Mouse (Mus musculus) forebrain, embryonic 11.5 days (tissue): ENCODE results near the gene Ccdc74a. TPM values are rescaled to one million over a fixed set of nuclear protein-coding genes. Genes with fewer than 3 reads are reported as not detected.
"Not testable (repeated sequence)": the region's sequence is repeated elsewhere in the genome, so short reads cannot be mapped to it uniquely, and the experiment has no call there.

ENCODE experiments used
- ATAC-seq: fragments of 200-750 bp; cut with Nextera tagmentation; replicated peaks from 2 replicates; pipeline ENCODE4 v1.8.0; 2017; ENCODE audit warnings: moderate TSS enrichment; ENCODE audit not compliant: low FRiP score
- DNase-seq: peaks from one replicate; pipeline ENCODE4 v3.0.0-alpha.2; 2017; ENCODE audit warnings: low spot score
- H3K27ac ChIP-seq: fragments of 300-500 bp; sonication (generic); 2 replicates; pipeline ENCODE4 v1.5.1; 2014; ENCODE audit warnings: low read depth, low read length
- H3K27me3 ChIP-seq: fragments of 300-500 bp; sonication (generic); 2 replicates; pipeline ENCODE4 v1.6.1; 2014; ENCODE audit warnings: mild to moderate bottlenecking, low read length, mixed read lengths; ENCODE audit not compliant: control insufficient read depth, insufficient read depth
- H3K36me3 ChIP-seq: fragments of 300-500 bp; sonication (generic); 2 replicates; pipeline ENCODE4 v1.6.1; 2014; ENCODE audit warnings: mild to moderate bottlenecking, low read length, moderate library complexity, mixed read lengths; ENCODE audit not compliant: control insufficient read depth, insufficient read depth
- H3K4me1 ChIP-seq: fragments of 300-500 bp; sonication (generic); replicated peaks from 2 replicates; pipeline ENCODE4 v1.6.1; 2014; ENCODE audit warnings: low read length, mixed read lengths; ENCODE audit not compliant: control insufficient read depth, insufficient read depth
- H3K4me2 ChIP-seq: fragments of 300-500 bp; sonication (generic); 2 replicates; pipeline ENCODE4 v1.6.1; 2014; ENCODE audit warnings: low read depth, mild to moderate bottlenecking, low read length, moderate library complexity, mixed read lengths; ENCODE audit not compliant: severe bottlenecking
- H3K4me3 ChIP-seq: fragments of 300-500 bp; sonication (generic); 2 replicates; pipeline ENCODE4 v1.5.1; 2014; ENCODE audit warnings: low read depth, low read length
- H3K9ac ChIP-seq: fragments of 300-500 bp; sonication (generic); 2 replicates; pipeline ENCODE4 v1.6.1; 2014; ENCODE audit warnings: low read length
- H3K9me3 ChIP-seq: fragments of 300-500 bp; sonication (generic); 2 replicates; pipeline ENCODE4 v1.6.1; 2016; ENCODE audit warnings: low read length, mixed read lengths; ENCODE audit not compliant: control insufficient read depth
- WGBS: fragments of 180-500 bp; shearing (Covaris S2); extraction: QIAGEN DNeasy Blood & Tissue Kit; methylation state at CpG from one replicate; pipeline ENCODE4 v1.1.7; 2014; 5-methylcytosine and 5-hydroxymethylcytosine counted together
- polyA plus RNA-seq: library from polyadenylated mRNA; unstranded; fragments of >200 nt; fragmentation: Nextera tagmentation; extraction: Ambion mirVana; gene quantifications from 2 replicates; pipeline ENCODE4 v1.2.1, GENCODE M21; 2014

Ccdc74a gene
- polyA plus RNA-seq, result 5.3 and 7.9 TPM in 2 replicates

GRCm38 (mm10) chr16:17646310-17647114 lies at the start of gene Ccdc74a:
Gene Ccdc74a, plus strand, starts transcription at chr16:17646470.
- Histone ChIP-seq H3K9ac (peak within 1 kb of the TSS; percentile 68), H3K27me3 (no peaks in the 10 kb centered on the region), H3K36me3 (peaks cover 2% of the 10 kb centered on the region), H3K27ac (no peak within 1 kb of the TSS), H3K4me1 (peaks cover 9% of the 10 kb centered on the region), H3K9me3 (no peaks in the 10 kb centered on the region), H3K4me2 (peak within 1 kb of the TSS; percentile 97), H3K4me3 (peak within 1 kb of the TSS; percentile 48)
- 2% methylated on average over 64 of the region's 65 CpGs for WGBS
- ATAC-seq (peak; percentile 97), DNase-seq (peak; percentile 91)

GRCm38 (mm10) chr16:17600944-17601562 lies 45.2 kb upstream of the Ccdc74a start:
- Histone ChIP-seq H3K9ac (no peak overlapping the region), H3K27ac (no peak overlapping the region), H3K27me3 (no peaks in the 10 kb centered on the region), H3K4me1 (no peaks in the 10 kb centered on the region), H3K4me2 (no peak overlapping the region), H3K36me3 (no peaks in the 10 kb centered on the region), H3K9me3 (no peaks in the 10 kb centered on the region), H3K4me3 (no peak overlapping the region)
- ATAC-seq, result no peak
- WGBS, result 76% methylated on average over 3 of the region's 3 CpGs
- no peak for DNase-seq

- Histone ChIP-seq H3K4me1 (no peaks in the 10 kb centered on the region), H3K36me3 (no peaks in the 10 kb centered on the region), H3K9ac (no peak overlapping the region), H3K27ac (no peak overlapping the region), H3K27me3 (no peaks in the 10 kb centered on the region), H3K4me3 (no peak overlapping the region), H3K9me3 (no peaks in the 10 kb centered on the region), H3K4me2 (no peak overlapping the region)
- ATAC-seq (no peak), DNase-seq (no peak)
- WGBS, result 62% methylated on average over 4 of the region's 4 CpGs
Observed at GRCm38 (mm10) chr16:17604941-17605340, 41.3 kb upstream of the Ccdc74a start.

- Histone ChIP-seq H3K36me3 (no peaks in the 10 kb centered on the region), H3K4me2 (no peak overlapping the region), H3K4me3 (no peak overlapping the region), H3K9me3 (no peaks in the 10 kb centered on the region), H3K9ac (no peak overlapping the region), H3K27me3 (no peaks in the 10 kb centered on the region), H3K27ac (no peak overlapping the region), H3K4me1 (no peaks in the 10 kb centered on the region)
- DNase-seq (no peak), ATAC-seq (no peak)
- 74% methylated on average over 5 of the region's 5 CpGs for WGBS
Observed at GRCm38 (mm10) chr16:17605684-17606083, 40.6 kb upstream of the Ccdc74a start.

GRCm38 (mm10) chr16:17611383-17611782 lies 34.9 kb upstream of the Ccdc74a start:
- H3K27me3 ChIP-seq, result no peaks in the 10 kb centered on the region
- H3K36me3 ChIP-seq, result no peaks in the 10 kb centered on the region
- H3K27ac ChIP-seq, result no peak overlapping the region
- no peak overlapping the region for H3K9ac ChIP-seq
- no peak for ATAC-seq
- no peak overlapping the region for H3K4me2 ChIP-seq
- H3K4me3 ChIP-seq, result no peak overlapping the region
- no peaks in the 10 kb centered on the region for H3K4me1 ChIP-seq
- WGBS, result 88% methylated on average over 4 of the region's 4 CpGs
- no peaks in the 10 kb centered on the region for H3K9me3 ChIP-seq
- DNase-seq, result no peak

- not testable (repeated sequence) for H3K27me3 ChIP-seq, DNase-seq, H3K9me3 ChIP-seq, H3K4me1 ChIP-seq, H3K9ac ChIP-seq, H3K4me3 ChIP-seq, ATAC-seq, H3K4me2 ChIP-seq, H3K27ac ChIP-seq, H3K36me3 ChIP-seq
- 93% methylated on average over 6 of the region's 6 CpGs for WGBS
Observed at GRCm38 (mm10) chr16:17614740-17615139, 31.5 kb upstream of the Ccdc74a start.

- DNase-seq (no peak), ATAC-seq (no peak)
- Histone ChIP-seq H3K4me3 (no peak overlapping the region), H3K36me3 (no peaks in the 10 kb centered on the region), H3K4me2 (no peak overlapping the region), H3K4me1 (peaks cover 4% of the 10 kb centered on the region; the same call in 1 of the 2 replicates), H3K9me3 (no peaks in the 10 kb centered on the region), H3K27ac (no peak overlapping the region), H3K27me3 (no peaks in the 10 kb centered on the region), H3K9ac (no peak overlapping the region)
- 93% methylated on average over 5 of the region's 5 CpGs for WGBS
Observed at GRCm38 (mm10) chr16:17616212-17616611, 30.1 kb upstream of the Ccdc74a start.

- no peaks in the 10 kb centered on the region for H3K27me3 ChIP-seq
- no peak overlapping the region for H3K27ac ChIP-seq
- DNase-seq, result peak; percentile 83
- H3K9me3 ChIP-seq, result no peaks in the 10 kb centered on the region
- no peak overlapping the region for H3K4me3 ChIP-seq
- H3K4me2 ChIP-seq, result no peak overlapping the region
- no peaks in the 10 kb centered on the region; the same call in 1 of the 2 replicates for H3K36me3 ChIP-seq
- ATAC-seq, result peak; percentile 49
- peaks cover 4% of the 10 kb centered on the region; the same call in 1 of the 2 replicates for H3K4me1 ChIP-seq
- WGBS, result 18% methylated on average over 13 of the region's 13 CpGs
- 0 out of 2 replicates have a peak overlapping the region, but pooled peaks have one; percentile 14 for H3K9ac ChIP-seq
Observed at GRCm38 (mm10) chr16:17617922-17618565, 28.2 kb upstream of the Ccdc74a start.
